Mouse (Mus musculus) R1 (cell line): ENCODE results near the gene Zbed5.
"Not testable (repeated sequence)": the region's sequence is repeated elsewhere in the genome, so short reads cannot be mapped to it uniquely, and the experiment has no call there.

Experiments
- DNase-seq: peaks from one replicate; pipeline ENCODE4 v3.0.0-alpha.2; 2018; ENCODE audit warnings: low read depth, low spot score

Gene Zbed5

DNA sequence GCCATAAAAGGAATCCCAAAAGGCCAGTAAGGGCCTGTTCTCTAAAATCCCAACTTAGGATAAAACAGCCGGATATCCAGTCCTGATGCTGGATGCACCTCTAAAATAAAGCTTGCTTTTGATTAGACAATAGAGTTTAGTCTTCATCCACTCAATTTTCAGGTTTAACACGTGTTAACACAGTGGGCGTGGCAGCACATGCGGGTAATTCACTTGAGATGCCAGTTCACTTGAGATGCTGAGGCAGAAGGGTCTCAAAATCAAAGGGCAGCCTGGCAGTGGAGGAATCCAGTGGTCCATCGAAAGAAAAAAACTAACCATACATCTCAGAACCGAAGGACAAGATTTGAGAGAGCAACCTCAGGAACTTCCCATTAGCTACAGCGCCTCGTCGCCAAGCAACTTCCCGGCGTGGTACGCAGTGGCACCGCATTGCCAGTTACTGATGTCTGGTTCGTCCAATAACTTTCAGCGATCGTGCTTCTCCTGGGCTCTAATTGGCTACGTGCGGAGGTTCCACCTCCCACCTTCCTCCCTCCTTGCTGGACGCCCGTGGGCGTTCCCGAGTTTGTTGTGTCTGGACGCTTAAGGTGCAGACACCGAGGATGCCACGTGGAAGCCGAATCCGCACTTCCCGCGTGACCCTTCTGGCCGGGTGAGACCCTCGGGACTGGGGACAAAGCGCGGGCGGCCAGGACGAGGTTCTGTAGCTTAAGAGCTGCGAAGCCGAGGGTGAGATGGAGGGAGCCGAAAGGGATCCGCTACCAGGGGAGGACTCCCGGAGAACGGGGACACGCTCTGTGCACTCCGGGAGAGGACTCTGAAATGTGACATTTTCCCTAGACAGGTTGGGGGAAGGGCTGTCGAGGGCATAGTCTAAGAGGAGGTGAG, at the start of gene Zbed5:
Gene Zbed5, plus strand, starts transcription at position 526 of the 891 bp plus-strand sequence.
- peak; percentile 99 for DNase-seq

- peak; percentile 97 for DNase-seq
Observed at GRCm38 (mm10) chr5:129846752-129847557, 48.6 kb upstream of the Zbed5 start, which contains the start of gene Sumf2. Sumf2 (plus strand) TSS chr5:129846986.

DNA sequence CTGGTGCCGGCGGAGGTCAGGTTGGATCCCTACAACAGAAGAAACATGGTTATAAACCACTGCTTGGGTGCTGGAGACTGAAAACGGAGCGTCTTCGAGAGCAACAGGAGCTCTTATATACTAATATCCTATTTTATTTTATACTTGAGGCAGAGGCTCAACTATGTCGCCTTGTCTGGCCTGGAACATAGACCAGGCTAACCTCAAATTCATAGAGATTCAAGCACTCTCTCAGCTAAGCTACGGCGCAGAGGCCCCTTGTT, 48.0 kb upstream of the Zbed5 start:
- DNase-seq = no peak

DNA sequence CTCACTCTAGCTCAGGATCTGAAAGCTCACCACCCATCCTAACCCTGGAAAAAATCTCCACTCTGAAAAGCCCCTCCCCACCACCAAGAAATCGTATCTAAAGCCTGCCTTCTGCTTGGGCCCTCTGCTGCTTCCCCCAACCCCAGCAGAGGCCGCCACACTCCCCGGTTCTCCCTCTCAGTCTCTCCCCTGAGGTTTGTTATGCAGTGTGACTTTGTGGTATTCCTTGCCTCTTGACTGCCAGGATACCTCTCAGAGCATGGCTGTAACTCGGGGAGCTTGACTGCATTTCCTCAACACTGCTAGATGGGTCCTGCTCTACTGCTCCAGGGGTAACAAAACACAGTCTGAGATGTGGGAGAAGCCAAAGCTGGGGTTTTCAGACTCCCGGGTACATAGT, 40.4 kb upstream of the Zbed5 start:
- no peak for DNase-seq

DNA sequence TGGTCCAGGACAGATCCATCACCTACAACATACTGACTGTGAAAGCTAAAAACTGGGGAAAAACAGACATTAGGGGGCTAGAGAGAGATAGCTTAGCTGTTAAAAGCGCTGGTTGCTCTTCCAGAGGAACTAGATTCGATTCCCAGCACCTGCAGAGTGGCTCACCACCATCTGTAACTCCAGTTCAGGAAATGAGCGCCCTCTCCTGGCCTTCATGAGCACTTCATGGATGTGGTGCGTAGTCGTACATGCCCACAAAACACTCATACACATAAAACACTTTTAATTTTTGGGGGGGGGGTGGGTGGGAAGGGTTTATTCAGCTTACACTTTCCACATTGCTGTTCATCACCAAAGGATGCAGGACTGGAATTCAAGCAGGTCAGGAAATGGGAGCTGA, 39.1 kb upstream of the Zbed5 start:
- peak; percentile 76 for DNase-seq

- DNase-seq = peak; percentile 80
Observed at GRCm38 (mm10) chr5:129862325-129862724, 33.2 kb upstream of the Zbed5 start.

- peak; percentile 79 for DNase-seq
Observed at GRCm38 (mm10) chr5:129864467-129864866, 31.1 kb upstream of the Zbed5 start.

- DNase-seq = peak; percentile 64
Observed at GRCm38 (mm10) chr5:129865841-129866240, 29.7 kb upstream of the Zbed5 start.

DNA sequence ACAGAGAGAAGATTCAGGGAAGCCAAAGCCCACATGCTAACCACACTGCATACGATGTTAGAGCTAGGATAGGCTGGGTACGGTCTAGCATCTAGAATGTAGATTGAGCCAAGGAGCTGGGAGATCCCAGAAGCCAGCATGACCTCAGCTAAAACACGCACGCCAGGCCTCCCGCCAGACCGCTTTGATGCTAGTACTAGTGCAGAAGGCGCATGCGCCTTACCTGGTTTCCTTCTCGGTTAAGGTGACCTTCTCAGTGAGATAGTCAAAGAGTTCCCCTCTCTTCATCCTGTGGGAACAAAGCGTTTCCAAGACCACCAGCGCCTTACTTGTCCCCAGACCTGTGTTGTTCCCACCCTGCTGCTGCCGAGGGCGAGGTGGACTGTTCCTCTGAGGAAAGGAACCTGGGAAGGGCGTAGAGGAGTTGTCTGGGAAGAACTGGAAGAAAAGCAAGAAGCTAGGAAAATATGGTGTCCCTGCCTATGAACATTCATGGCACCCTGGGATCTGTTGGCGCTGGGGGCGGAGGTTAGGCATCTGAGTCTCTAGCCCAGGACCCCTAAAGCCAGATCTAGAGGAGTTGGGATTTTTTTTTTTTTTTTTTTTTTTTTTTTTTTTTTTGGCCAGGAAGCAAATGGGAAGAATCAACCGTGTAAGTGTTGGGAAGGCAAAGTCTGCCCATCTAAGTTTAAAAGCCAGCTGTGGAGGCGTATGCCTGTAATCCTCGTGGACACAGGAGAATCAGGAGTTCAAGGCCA, 26.1 kb upstream of the Zbed5 start:
- DNase-seq = peak; percentile 92

GRCm38 (mm10) chr5:129871238-129871637, 24.3 kb upstream of the Zbed5 start:
- DNase-seq = no peak

- peak; percentile 77 for DNase-seq
Observed at GRCm38 (mm10) chr5:129873942-129874341, 21.6 kb upstream of the Zbed5 start.

- DNase-seq = peak; percentile 63
Observed at GRCm38 (mm10) chr5:129875098-129875497, 20.4 kb upstream of the Zbed5 start.

- DNase-seq = no peak
Observed at GRCm38 (mm10) chr5:129877731-129878455, 17.6 kb upstream of the Zbed5 start.

DNA sequence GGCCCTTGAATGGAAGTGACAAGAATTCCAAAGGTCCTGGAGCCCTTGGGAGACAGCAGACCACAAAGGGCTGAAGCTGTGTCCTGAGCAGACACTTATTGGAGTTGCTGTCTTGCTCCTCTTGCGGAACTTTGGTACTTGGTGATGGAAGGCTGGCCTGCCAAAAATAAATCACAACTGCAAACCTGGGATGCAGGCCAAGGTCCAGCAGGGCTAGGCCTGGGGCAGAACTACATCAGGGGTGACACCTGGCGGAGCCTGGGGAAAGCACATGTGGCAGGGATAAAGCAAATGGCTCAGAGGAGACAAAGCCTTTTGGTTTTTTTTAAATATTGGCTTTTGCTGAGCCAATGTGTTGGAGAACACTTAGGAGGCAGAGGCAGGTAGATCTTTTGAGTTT, 16.6 kb upstream of the Zbed5 start:
- no peak for DNase-seq

DNA sequence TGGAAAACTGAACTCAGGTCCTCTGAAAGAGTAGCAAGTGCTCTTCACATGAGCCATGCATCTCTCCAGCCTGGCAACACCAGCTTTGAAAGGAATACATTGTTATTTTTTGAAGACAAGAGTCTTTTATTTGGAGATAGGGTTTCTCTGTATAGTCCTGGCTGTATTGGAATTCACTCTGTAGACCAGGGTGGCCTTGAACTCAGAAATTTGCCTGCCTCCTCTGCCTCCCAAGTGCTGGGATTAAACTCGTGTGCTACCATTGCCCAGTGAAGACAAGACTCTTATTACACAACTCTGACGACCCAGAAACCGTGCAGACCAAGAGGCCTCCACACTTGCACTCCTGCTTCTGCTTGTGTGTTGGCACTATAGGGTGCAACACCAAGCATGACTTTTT, 15.6 kb upstream of the Zbed5 start:
- no peak for DNase-seq

DNA sequence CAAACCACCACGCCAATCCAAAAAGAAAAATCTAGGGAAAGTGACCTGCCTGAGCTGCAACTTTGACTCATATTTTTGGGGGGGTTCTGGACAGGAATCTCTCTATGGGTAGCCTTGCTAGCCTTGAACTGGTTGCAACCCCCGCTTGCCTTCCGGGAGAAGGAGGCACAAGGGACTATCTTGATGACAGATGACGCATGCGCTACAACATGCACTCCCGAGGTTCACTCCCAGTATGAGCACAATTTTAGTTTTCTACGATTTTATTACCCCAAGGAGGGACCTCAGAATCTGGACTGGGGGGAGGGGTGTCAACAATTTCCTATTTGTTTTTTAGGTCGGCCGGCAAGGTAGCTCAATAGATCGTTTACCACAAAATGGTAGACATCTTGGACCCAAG, 9.3 kb upstream of the Zbed5 start:
- DNase-seq = no peak

DNA sequence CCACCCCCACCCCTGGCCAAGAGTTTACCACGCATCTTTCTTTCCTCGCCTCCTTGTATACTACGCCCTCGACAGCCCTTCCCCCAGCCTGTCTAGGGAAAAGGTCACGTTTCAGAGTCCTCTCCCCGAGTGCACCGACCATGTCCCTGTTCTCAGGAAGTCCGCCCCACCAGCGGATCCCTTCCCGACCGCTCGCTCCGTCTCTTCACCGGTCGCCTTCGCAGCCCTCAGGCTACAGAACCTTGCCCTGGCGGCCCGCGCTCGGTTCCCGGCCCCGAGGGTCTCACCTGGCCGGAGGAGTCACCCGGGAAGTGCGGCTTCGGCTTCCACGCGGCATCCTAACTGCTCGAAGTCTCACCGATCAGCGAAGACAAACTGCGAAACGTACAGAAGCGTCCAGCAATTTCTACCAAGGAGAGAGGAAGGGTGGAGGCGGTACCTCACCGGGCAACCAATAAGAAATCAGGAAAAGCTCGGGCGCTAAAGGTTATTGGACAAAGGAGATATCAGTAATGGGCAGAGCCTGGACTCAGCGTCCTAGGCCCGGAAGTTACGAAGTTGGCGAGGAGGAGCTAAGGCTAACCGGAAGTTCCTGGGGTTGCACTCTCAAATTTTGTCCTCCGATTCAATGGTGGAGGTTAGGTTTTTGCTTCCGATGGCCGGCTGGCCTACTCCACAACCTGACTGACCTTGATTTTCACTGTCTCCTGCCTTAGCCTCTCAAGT, 8.4 kb upstream of the Zbed5 start, which contains the start of gene Chchd2:
Gene Chchd2, minus strand, starts transcription at position 560 of the 726 bp plus-strand sequence.
- peak; percentile 99 for DNase-seq

- not testable (repeated sequence) for DNase-seq
Observed at GRCm38 (mm10) chr5:129890390-129890789, 5.1 kb upstream of the Zbed5 start.

DNA sequence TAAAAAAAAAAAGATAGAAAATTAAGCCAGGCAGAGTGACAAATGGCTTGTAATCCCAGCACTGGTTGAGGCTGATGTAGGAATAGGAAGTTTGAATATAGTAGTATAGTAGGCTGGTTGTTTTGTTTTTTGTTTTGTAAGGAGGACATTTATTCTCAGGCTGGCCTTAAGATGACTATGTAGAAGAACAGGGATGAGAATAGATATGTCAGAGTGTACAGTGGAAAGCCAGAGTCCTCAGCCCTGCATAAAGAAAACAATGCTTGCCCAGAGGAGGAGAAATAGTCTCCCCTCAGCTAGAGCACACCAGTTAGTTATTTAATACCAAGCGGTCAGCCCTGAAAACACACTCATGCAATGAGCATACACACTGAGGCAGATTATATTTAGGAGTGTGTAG, 2.9 kb downstream of the Zbed5 start, which contains the start of gene Phkg1:
Gene Phkg1, minus strand, starts transcription at position 101 of the 400 bp plus-strand sequence.
- no peak for DNase-seq

GRCm38 (mm10) chr5:129907775-129908174, 12.3 kb downstream of the Zbed5 start:
- no peak for DNase-seq
